Mouse (Mus musculus): ENCODE measurements around the gene Gm3486. TPM values are rescaled to one million over a fixed set of nuclear protein-coding genes. Genes with fewer than 3 reads are reported as not detected.

The Gm3486 gene
- polyA plus RNA-seq (2015; fragmentation: Nextera tagmentation; extraction: Ambion mirVana): not detected in 2 replicates

DNA sequence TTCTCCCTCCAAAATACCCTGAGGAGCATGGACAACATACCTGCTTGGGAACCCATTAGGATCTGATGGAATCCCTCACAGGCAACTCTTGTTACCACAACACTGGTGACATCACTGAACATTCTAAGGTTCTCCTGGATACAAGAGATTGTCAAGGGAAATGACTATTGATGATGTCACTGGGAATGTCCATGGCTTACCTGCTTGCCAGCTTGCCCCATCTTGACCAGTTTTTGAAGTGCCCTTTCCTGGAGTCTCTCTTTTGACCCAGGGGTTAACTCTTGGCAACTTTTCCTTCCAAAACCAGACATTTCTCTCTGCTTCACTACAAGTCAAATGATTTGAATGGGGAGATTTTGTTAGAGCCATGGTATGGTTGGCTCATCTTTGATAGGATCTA, at the start of gene Gm3486:
TSS of gene Gm3486 (minus strand) at position 101 of the 400 bp plus-strand sequence.

DNA sequence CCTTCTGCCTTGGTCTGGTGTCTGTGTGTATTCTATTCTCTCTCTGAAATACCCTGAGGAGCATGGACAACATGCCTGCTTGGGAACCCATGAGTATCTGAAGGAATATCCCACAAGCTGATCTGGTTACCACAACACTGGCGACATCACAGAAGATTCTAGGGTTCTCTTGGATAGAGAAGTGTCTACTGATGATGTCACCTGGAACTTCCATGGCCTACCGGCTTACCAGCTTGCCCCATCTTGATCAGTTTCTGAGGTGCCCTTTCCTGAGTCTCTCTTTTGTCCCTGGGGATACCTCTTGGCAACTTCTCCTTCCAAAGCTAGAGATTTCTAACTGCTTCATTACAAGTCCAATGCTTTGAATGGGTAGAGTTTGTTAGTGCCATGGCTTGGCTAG, 35.9 kb downstream of the Gm3486 start, which contains the start of gene Gm7954:
TSS of gene Gm7954 (minus strand) at position 101 of the 400 bp plus-strand sequence.

Other genes starting within 250 kb of the Gm3486 start
- not detected in 2 replicates for gene Gm2832, start 210.7 kb downstream of the Gm3486 start, polyA plus RNA-seq (2015; fragmentation: Nextera tagmentation; extraction: Ambion mirVana)
- not detected in 2 replicates for gene Gm5798, start 140.9 kb downstream of the Gm3486 start, polyA plus RNA-seq (2015; fragmentation: Nextera tagmentation; extraction: Ambion mirVana)
- not detected in 2 replicates for gene Gm7945, start 103.1 kb downstream of the Gm3486 start, polyA plus RNA-seq (2015; fragmentation: Nextera tagmentation; extraction: Ambion mirVana)
- not detected in 2 replicates for gene Gm6482, start 81.2 kb downstream of the Gm3486 start, polyA plus RNA-seq (2015; fragmentation: Nextera tagmentation; extraction: Ambion mirVana)
- not detected in 2 replicates for gene Gm7954, start 36.0 kb downstream of the Gm3486 start, polyA plus RNA-seq (2015; fragmentation: Nextera tagmentation; extraction: Ambion mirVana)
- gene Gm7970, start 66.1 kb upstream of the Gm3486 start, polyA plus RNA-seq (2015; fragmentation: Nextera tagmentation; extraction: Ambion mirVana): not detected in 2 replicates
- gene 1700049E17Rik2, start 83.7 kb upstream of the Gm3486 start, polyA plus RNA-seq (2015; fragmentation: Nextera tagmentation; extraction: Ambion mirVana): not detected in 2 replicates
- gene Gm3072, start 135.1 kb upstream of the Gm3486 start, polyA plus RNA-seq (2015; fragmentation: Nextera tagmentation; extraction: Ambion mirVana): not detected in 2 replicates
- not detected in 2 replicates for gene Gm3676, start 157.0 kb upstream of the Gm3486 start, polyA plus RNA-seq (2015; fragmentation: Nextera tagmentation; extraction: Ambion mirVana)
- gene Gm8068, start 212.4 kb upstream of the Gm3486 start, polyA plus RNA-seq (2015; fragmentation: Nextera tagmentation; extraction: Ambion mirVana): not detected in 2 replicates

All from adrenal gland, postnatal 0 days (tissue).